Mouse (Mus musculus) cerebellum, adult 2 months (tissue): ENCODE data around the gene Ralgapb. TPM values are rescaled to one million over a fixed set of nuclear protein-coding genes. Genes with fewer than 3 reads are reported as not detected.

Experiments used
- DNase-seq, 2 experiments: peaks; one replicate each; pipeline ENCODE4 v3.0.0; 2021
- H3K27ac ChIP-seq: fragments of 200-500 bp; 2 replicates; pipeline ENCODE4 v1.5.1; 2012; ENCODE audit warnings: low read length, control low read depth, inconsistent platforms; ENCODE audit not compliant: insufficient read depth
- H3K27me3 ChIP-seq: fragments of 200-500 bp; 2 replicates; pipeline ENCODE4 v1.6.1; 2012; ENCODE audit warnings: inconsistent platforms, mild to moderate bottlenecking, low read length, moderate library complexity; ENCODE audit not compliant: control insufficient read depth, insufficient read depth
- H3K4me1 ChIP-seq: fragments of 200-500 bp; 2 replicates; pipeline ENCODE4 v1.6.1; 2011; ENCODE audit warnings: low read length; ENCODE audit not compliant: control insufficient read depth, insufficient read depth
- H3K4me3 ChIP-seq: fragments of 200-500 bp; replicated peaks from 2 replicates; pipeline ENCODE3; 2011; ENCODE audit warnings: mild to moderate bottlenecking, low read depth, low read length, control low read depth; ENCODE audit not compliant: insufficient read depth
- CTCF ChIP-seq: fragments of 200-500 bp; IDR thresholded peaks from 2 replicates; pipeline ENCODE4 v1.5.1; 2011; ENCODE audit warnings: low read depth, mild to moderate bottlenecking, control low read depth, low read length, moderate library complexity, borderline replicate concordance; ENCODE audit not compliant: insufficient read depth
- POLR2A ChIP-seq: fragments of 200-500 bp; IDR thresholded peaks from 2 replicates; pipeline ENCODE4 v1.6.1; 2011; ENCODE audit warnings: low read length, control low read depth, borderline replicate concordance; ENCODE audit not compliant: insufficient read depth
- WGBS: fragments of 180-500 bp; shearing (Covaris S2); methylation state at CpG from one replicate; pipeline ENCODE4 v1.1.7; 2018; 5-methylcytosine and 5-hydroxymethylcytosine counted together
- polyA plus RNA-seq: library from polyadenylated mRNA; depleted of rRNA; stranded (reverse); fragments of >200 nt; gene quantifications from 2 replicates; pipeline ENCODE4 v1.2.3, GENCODE M21; 2012

Gene Ralgapb
- polyA plus RNA-seq, 1 experiment, result 53.3 TPM

DNA sequence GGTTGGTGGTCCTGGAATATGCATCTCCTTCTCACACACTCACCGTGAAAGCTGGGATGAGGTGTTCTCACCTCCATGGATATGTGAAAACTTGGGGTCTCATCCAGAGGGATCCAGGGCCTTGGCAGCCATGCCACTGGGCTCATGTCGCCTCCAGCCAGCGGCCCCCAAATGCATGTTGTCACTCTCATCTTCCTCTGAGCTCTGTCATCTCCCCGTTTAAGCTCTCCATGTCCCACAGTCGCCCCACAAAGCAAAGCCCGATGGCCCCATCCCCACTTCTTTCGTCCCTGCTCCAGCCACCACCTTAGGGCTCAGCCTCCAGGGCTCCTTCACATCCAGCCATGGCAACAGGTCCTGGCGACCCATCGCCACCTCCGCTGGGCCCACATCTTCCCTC lies 97.4 kb downstream of the Ralgapb start:
- TF ChIP-seq CTCF (no peak), POLR2A (no peak)
- DNase-seq, result no peak
- H3K4me3 ChIP-seq, result no peak overlapping the region
- no peak overlapping the region for H3K27ac ChIP-seq
- 89% methylated on average over 10 of the region's 10 CpGs for WGBS
- no peaks in the 10 kb centered on the region for H3K27me3 ChIP-seq
- no peaks in the 10 kb centered on the region for H3K4me1 ChIP-seq

DNA sequence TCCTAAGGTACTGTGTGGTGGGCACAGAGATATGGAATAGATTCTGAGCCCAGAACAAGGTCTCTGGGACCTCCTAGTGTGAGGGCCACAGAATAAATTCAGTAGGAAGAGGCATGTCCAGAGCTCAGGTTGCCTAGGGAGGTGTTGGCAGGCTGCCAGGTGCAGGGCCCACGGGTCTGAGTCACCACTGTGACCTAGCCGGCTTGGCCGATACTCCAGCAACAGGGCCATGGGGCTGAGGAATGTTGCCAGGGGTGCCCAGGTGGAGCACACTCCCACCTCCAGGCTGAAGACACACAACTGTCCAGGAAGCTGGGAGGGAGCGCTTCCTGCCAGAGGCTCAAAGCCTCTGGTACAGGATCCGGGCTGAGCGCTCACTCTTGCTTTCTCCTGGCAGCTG lies 101.0 kb downstream of the Ralgapb start:
- H3K27ac ChIP-seq, result no peak overlapping the region
- TF ChIP-seq CTCF (no peak), POLR2A (no peak)
- no peak overlapping the region for H3K4me3 ChIP-seq
- WGBS, result 47% methylated on average over 6 of the region's 6 CpGs
- H3K4me1 ChIP-seq, result no peaks in the 10 kb centered on the region
- DNase-seq, result no peak
- no peaks in the 10 kb centered on the region for H3K27me3 ChIP-seq

DNA sequence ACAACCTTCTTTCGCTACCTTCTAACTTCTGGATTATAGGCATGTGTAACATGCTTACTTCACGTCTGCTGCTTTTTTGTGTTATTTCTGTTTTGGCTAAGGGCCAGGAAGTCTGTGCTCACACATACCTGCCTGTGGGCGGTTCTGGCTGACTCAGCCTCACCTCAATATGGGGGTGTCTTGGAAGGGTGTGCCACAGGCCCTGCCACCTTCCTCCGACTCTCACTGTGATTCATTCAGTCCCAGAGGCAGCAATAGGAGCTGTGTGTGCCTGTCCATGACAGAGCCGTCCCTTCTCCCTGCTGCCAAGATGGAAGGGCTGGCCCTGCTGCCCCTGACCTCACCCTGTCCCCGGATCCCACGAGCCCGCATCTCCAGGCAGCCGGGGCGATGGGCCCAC lies 102.9 kb downstream of the Ralgapb start, which contains the start of gene Arhgap40:
Gene Arhgap40, plus strand, starts transcription at position 269 of the 400 bp plus-strand sequence.
- no peaks in the 10 kb centered on the region for H3K4me1 ChIP-seq
- H3K27me3 ChIP-seq, result no peaks in the 10 kb centered on the region
- TF ChIP-seq POLR2A, result no peak
- no peak for TF ChIP-seq CTCF
- no peak within 1 kb of the TSS for H3K27ac ChIP-seq
- DNase-seq, result no peak
- H3K4me3 ChIP-seq, result no peak within 1 kb of the TSS
- WGBS, result 70% methylated on average over 10 of the region's 10 CpGs

DNA sequence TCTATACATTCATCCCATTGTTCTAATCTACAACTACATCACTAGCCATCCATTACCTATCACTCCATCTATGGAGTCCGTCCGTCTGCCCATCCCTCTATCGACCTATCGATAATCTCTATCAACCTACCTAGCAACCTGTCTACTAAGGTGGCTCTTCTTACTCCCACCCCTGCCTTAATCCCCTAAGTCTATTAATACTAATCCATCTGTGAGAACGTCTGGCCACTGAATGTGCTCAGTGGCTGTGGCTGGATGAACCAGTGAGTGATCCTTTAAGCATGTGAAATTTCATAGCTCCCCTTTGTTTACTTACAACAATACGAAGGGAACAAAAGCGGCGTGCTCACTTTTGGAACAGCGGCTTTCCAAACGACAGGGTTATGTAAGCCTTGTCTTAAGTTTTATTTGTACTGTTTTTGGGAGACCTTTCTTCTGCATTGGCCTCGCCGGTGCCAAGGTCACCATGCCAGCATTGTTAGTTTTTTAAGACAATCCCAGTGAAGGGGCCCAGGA lies 104.2 kb downstream of the Ralgapb start:
- Histone ChIP-seq H3K27me3 (no peaks in the 10 kb centered on the region), H3K27ac (no peak overlapping the region), H3K4me1 (no peaks in the 10 kb centered on the region; the same call in 1 of the 2 replicates), H3K4me3 (no peak overlapping the region)
- TF ChIP-seq POLR2A, result no peak
- TF ChIP-seq CTCF, result no peak
- 84% methylated on average over 12 of the region's 12 CpGs for WGBS
- DNase-seq, result no peak

DNA sequence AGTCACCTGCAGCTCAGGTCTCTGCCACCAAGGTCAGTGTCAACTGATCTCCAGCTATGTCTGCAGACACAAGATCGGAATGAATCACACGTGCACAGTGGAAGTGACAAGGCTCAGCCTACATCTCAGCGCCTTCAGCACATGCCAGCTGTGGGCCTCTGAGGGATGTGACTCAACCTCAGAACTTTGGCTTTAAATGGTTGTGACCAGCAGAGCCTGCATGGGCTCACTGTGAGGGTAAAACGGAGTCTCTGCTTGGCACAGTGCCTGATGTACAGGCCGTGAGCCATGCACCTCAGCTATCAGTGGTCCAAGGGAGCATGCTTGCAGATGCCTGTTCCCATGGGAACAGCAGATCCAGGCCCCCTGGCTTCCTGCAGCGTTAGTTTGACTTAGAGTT lies 108.9 kb downstream of the Ralgapb start:
- no peaks in the 10 kb centered on the region; the same call in 1 of the 2 replicates for H3K4me1 ChIP-seq
- WGBS, result 43% methylated on average over 6 of the region's 6 CpGs
- H3K27me3 ChIP-seq, result no peaks in the 10 kb centered on the region
- H3K4me3 ChIP-seq, result no peak overlapping the region
- TF ChIP-seq CTCF, result no peak
- TF ChIP-seq POLR2A, result no peak
- no peak overlapping the region for H3K27ac ChIP-seq
- no peak for DNase-seq

DNA sequence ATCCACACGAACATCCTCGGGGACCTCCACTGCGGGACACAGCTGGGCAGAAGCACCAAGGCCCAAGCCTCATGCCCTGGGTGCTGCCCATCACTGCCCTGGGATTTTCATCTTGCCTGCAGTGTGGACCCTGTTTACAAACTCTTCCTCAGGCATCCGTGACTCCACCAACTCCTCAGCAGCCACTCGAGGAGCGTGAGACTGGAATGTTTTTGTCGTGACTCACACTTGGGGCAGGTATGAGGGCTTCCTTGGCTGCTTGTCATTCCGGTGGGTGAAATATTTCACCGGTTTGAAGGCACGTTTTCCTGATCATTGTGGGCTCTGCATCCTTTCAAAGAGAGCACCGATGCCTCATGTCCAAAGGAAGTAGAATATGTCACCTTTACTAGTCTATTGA lies 109.4 kb downstream of the Ralgapb start:
- Histone ChIP-seq H3K4me3 (no peak overlapping the region), H3K27ac (no peak overlapping the region), H3K27me3 (no peaks in the 10 kb centered on the region), H3K4me1 (peaks cover under 1% of the 10 kb centered on the region; the same call in 1 of the 2 replicates)
- DNase-seq, result no peak
- no peak for TF ChIP-seq POLR2A
- no peak for TF ChIP-seq CTCF
- WGBS, result 73% methylated on average over 11 of the region's 11 CpGs

DNA sequence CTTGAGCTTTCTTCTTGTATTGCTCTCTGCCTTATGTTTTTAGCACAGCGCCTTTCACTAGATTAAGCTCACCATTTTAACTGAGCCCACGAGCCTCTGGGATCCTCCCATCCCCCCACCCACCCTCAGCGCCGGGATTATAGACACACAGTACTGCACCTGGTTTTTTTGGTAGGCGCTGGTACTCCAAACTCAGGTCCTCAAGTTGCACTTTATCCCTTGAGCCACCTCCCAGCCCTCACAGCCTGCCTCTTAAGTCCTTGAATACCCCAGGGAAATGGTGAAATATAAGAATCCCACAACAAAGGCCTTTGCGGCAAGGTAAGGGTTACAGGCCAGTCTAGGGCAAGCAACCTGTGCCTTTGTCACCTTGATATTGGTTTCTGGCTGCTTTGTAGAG lies 110.2 kb downstream of the Ralgapb start:
- DNase-seq, result no peak
- H3K27ac ChIP-seq, result no peak overlapping the region
- H3K27me3 ChIP-seq, result no peaks in the 10 kb centered on the region
- TF ChIP-seq POLR2A (no peak), CTCF (no peak)
- H3K4me1 ChIP-seq, result peaks cover 5% of the 10 kb centered on the region; the same call in 1 of the 2 replicates
- 78% methylated on average over 6 of the region's 6 CpGs for WGBS
- H3K4me3 ChIP-seq, result no peak overlapping the region

DNA sequence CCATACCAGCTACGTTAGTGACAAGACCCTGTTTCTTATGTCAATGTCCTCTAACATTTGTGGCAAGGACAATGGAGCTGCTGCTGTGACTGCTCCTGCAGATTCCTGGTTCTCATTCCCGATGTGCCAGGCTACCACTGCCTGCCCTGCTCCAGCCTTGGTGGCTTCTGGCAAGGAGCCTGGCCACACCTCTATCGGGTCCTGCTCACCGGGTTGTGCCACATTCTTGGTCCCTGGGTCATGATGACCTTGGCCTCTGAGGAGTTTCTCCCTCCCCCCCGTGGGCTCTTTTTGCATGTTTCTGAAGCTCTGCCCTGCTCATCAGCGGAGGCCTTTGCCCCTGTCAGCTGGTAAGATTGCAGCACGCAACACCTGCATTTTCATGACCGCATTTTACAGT lies 113.4 kb downstream of the Ralgapb start:
- WGBS, result 52% methylated on average over 8 of the region's 8 CpGs

More for the DNA sequence above, 113.4 kb downstream of the Ralgapb start:
- no peak overlapping the region for H3K27ac ChIP-seq
- peaks cover 5% of the 10 kb centered on the region; the same call in 1 of the 2 replicates for H3K4me1 ChIP-seq
- DNase-seq, result no peak
- TF ChIP-seq POLR2A (no peak), CTCF (no peak)
- no peak overlapping the region for H3K4me3 ChIP-seq
- H3K27me3 ChIP-seq, result no peaks in the 10 kb centered on the region
